Mouse (Mus musculus): ENCODE measurements at regions not wholly inside any gene's neighbourhood (a gene's known extent, or its start where the extent isn't known, plus 50 kb on each side); places are given as distances from the start of the nearest gene placed in this dataset.

DNA sequence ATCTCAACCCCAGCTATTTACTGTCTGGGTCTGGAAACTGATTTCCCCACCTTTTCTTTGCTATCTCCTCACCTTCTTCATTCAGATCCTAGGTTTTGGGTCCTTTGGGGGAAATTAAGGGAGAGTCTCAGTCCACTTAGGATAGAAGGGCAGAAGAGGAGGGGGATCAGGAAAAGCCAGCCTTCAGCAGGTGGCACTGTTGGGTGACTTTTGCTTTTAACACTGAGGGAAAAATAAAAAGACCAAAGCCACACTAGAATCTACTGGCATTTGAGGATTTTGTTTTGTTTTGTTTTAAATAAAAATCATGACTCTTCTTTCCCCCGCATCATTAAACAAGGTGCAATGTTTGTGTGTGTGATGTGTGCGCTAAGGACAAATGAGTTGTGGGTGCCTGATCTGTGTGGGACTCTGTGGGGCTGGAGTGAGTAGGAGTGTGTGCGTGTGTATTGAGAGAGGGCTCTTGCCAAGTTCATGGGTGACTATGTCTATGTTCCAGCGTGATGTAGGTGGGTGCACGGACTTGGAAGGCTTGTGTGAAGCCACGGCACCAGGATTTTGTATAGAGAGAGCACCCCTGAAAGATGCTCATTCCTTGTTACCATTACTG, 159.4 kb downstream of the Rps24 start:
- H3K27ac ChIP-seq, result no peak overlapping the region
- no peak overlapping the region for H3K4me3 ChIP-seq
- H3K9me3 ChIP-seq, result no peaks in the 10 kb centered on the region
- no peak overlapping the region for H3K4me2 ChIP-seq (replicated peaks)
- no peak for ATAC-seq (ENCODE audit: low FRiP score, low read depth)
- 0 out of 2 replicates have a peak, but pooled peaks cover 3% of the 10 kb centered on the region for H3K27me3 ChIP-seq
- H3K9ac ChIP-seq, result no peak overlapping the region; the same call in 1 of the 2 replicates
- WGBS, result 79% methylated on average over 6 of the region's 6 CpGs
- no peaks in the 10 kb centered on the region for H3K36me3 ChIP-seq
- H3K4me1 ChIP-seq, result peaks cover 29% of the 10 kb centered on the region

DNA sequence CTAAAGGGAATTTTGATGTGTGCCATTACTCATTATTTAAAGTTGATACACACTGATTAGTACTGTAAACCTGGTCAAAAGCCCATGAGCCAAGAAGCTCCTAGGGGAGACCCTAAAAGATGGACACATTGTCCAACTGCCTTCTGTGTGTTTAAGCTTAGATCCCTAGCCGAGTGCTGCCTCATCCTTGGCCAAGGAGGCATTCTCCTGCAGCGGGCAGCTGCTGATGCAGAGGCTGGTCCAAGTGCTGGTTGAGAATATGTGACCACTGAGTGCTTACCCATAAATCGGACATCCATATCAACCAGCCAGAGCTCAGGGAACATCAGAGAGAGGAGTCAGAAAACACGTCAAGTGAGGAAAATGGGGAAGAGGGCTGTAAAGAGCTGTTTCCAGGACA, 160.8 kb downstream of the Rps24 start:
- peaks cover 18% of the 10 kb centered on the region for H3K4me1 ChIP-seq
- H3K9ac ChIP-seq, result no peak overlapping the region
- no peak overlapping the region for H3K27ac ChIP-seq
- no peaks in the 10 kb centered on the region for H3K36me3 ChIP-seq
- WGBS, result 82% methylated on average over 4 of the region's 4 CpGs
- 0 out of 2 replicates have a peak, but pooled peaks cover 3% of the 10 kb centered on the region for H3K27me3 ChIP-seq
- H3K4me3 ChIP-seq, result no peak overlapping the region
- no peaks in the 10 kb centered on the region for H3K9me3 ChIP-seq
- H3K4me2 ChIP-seq (replicated peaks), result no peak overlapping the region
- no peak for ATAC-seq (ENCODE audit: low FRiP score, low read depth)

DNA sequence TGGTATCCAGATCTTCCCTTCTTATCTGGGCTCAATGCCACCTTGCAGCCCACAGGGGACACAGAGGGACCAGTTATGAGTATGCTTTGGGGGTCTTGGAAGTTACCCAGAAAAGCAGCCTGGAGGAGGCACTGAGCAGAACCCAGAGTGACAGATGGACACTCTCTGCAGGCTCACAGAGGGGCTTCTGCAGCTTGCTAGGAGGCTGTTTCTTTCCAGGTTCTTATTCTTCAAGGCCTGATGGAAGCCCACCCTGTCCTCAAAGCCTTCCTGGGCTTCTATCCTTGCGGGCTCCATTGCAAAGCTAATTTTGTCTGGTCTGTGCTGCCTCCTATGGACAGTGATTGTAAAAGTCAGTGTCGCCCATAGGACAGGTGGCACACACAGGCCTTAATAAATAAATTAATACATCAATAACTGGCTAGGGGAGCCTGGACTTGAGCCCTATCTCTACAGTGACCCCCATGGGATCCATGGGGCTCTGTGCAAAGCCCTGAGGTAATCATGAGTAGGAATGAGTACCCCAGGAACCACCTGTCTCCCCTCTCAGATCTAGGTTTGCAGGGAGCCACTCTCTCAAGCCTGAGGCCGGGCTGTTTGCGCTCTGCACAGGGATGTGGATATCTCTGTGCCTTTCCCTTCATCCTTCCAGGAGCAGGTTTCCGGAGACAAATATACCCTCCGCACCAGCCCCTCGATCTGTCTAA, 163.4 kb downstream of the Rps24 start:
- no peak for ATAC-seq (ENCODE audit: low FRiP score, low read depth)
- H3K36me3 ChIP-seq, result no peaks in the 10 kb centered on the region
- no peaks in the 10 kb centered on the region for H3K9me3 ChIP-seq
- no peak overlapping the region for H3K9ac ChIP-seq
- no peak overlapping the region for H3K4me2 ChIP-seq (replicated peaks)
- H3K4me3 ChIP-seq, result no peak overlapping the region
- WGBS, result 84% methylated on average over 7 of the region's 7 CpGs
- H3K27ac ChIP-seq, result no peak overlapping the region
- H3K27me3 ChIP-seq, result 0 out of 2 replicates have a peak, but pooled peaks cover 3% of the 10 kb centered on the region
- H3K4me1 ChIP-seq, result peaks cover 12% of the 10 kb centered on the region; the same call in 1 of the 2 replicates

DNA sequence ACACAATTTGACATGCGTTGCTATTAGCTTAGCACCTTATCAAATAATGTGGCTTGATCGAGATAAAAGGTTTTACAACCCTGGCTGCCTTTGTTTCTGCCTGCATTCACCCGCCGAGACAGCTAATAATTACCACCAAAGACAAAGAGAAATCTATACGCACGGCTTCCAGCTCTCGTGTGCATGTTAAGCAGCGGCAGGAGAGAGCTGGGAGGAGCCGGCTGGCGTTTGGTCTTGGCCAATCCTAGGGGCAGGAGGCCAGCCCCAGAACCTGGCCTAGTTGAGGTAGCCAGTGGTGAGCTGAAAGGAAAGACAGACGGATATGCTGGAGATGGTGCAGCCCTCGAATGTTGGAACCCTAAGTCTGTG, 164.0 kb downstream of the Rps24 start:
- WGBS, result 55% methylated on average over 12 of the region's 12 CpGs
- Histone ChIP-seq H3K36me3 (no peaks in the 10 kb centered on the region), H3K9ac (no peak overlapping the region), H3K27ac (no peak overlapping the region), H3K27me3 (0 out of 2 replicates have a peak, but pooled peaks cover 3% of the 10 kb centered on the region), H3K4me2 (replicated peaks) (no peak overlapping the region), H3K4me1 (peaks cover 16% of the 10 kb centered on the region; the same call in 1 of the 2 replicates), H3K4me3 (no peak overlapping the region), H3K9me3 (no peaks in the 10 kb centered on the region)
- ATAC-seq (ENCODE audit: low FRiP score, low read depth), result no peak

DNA sequence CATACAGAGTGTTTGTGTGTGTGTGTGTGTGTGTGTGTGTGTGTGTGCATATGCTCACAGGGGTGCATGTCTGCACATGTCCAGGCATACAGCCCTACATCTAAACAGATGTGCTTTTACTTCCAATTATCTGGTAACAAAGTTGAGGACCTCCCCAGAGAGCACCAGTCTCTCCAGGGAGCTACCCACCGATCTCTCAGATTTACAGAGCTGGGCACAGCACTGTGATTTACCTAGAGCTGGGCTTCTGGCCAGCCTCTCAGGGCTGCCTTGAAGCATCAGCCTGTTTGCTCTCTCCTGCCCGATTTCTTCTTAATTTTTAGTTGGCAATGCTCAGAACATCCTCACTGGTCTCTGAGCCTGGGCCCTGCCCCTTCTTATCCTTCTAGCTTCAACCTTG, 165.7 kb downstream of the Rps24 start:
- H3K4me3 ChIP-seq, result no peak overlapping the region
- 0 out of 2 replicates have a peak, but pooled peaks cover 3% of the 10 kb centered on the region for H3K27me3 ChIP-seq
- no peak overlapping the region for H3K27ac ChIP-seq
- no peaks in the 10 kb centered on the region for H3K36me3 ChIP-seq
- WGBS, result 59% methylated on average over 2 of the region's 2 CpGs
- no peaks in the 10 kb centered on the region for H3K9me3 ChIP-seq
- no peak for ATAC-seq (ENCODE audit: low FRiP score, low read depth)
- no peak overlapping the region for H3K4me2 ChIP-seq (replicated peaks)
- no peak overlapping the region for H3K9ac ChIP-seq
- H3K4me1 ChIP-seq, result 0 out of 2 replicates have a peak, but pooled peaks cover 6% of the 10 kb centered on the region

DNA sequence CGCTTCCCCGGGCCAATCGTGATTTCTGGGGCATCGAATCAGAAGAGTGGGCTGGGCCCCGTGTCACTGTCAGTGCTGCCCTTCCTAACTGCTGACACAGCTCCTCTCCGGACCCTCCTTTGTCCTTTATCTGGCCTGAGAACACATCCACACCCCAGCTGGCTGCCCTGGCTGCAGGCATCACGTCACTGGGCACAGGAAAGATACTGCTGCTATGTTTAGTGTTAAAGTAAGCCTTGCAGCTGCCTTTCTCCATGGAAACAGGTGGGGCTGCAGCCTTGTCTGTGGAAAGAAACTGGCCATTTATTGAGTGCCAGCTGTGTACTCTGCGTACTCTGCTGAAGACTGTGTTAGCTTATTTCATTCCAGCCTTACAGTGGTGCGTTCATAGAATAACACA, 168.7 kb downstream of the Rps24 start:
- Histone ChIP-seq H3K27me3 (0 out of 2 replicates have a peak, but pooled peaks cover under 1% of the 10 kb centered on the region), H3K9me3 (no peaks in the 10 kb centered on the region), H3K4me3 (no peak overlapping the region), H3K27ac (no peak overlapping the region), H3K4me1 (0 out of 2 replicates have a peak, but pooled peaks cover 6% of the 10 kb centered on the region), H3K4me2 (replicated peaks) (no peak overlapping the region), H3K36me3 (no peaks in the 10 kb centered on the region), H3K9ac (no peak overlapping the region)
- WGBS, result 73% methylated on average over 9 of the region's 9 CpGs
- no peak for ATAC-seq (ENCODE audit: low FRiP score, low read depth)

DNA sequence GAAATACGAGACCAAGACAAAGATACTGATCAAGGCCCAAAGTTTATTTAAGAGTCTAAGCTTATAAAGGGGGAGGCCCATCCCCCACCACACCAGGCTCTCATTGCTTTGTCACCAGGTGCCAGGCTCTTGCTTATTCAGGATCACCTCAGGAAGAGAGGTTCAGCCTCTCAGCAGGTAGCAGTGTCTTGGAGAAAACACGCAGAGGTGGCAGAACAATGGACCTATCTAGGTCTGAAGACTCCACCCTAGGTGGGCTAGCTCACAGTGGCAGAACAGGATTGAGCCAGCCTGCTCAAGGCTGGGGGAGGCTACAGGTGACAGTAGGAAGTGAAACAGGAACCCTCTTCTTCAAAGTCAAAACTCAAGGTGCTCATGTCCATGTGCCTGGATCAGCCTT, 174.9 kb downstream of the Rps24 start:
- no peak overlapping the region for H3K27ac ChIP-seq

DNA sequence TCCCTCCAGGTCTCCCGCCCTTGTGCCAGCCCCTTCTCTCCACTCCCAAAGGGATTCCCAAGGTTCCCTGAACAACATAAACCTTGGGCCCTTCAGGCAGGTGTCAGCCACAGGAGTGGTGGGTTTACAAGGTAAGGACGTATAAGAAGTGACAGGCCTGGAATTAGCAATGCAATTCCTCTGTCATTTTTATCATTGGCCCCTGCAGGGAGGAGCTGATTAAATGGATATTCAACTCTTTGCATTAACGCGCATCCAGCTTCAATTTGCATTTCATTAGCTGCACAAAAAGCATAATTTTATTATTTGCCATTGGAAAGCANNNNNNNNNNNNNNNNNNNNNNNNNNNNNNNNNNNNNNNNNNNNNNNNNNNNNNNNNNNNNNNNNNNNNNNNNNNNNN, 178.3 kb downstream of the Rps24 start:
- Histone ChIP-seq H3K9ac (no peak overlapping the region), H3K4me1 (no peaks in the 10 kb centered on the region), H3K9me3 (no peaks in the 10 kb centered on the region), H3K36me3 (no peaks in the 10 kb centered on the region), H3K4me2 (replicated peaks) (no peak overlapping the region), H3K27ac (no peak overlapping the region), H3K4me3 (no peak overlapping the region), H3K27me3 (no peaks in the 10 kb centered on the region)
- no peak for ATAC-seq (ENCODE audit: low FRiP score, low read depth)
- WGBS, result 81% methylated on average over 4 of the region's 4 CpGs

More for the DNA sequence above, 174.9 kb downstream of the Rps24 start:
- H3K36me3 ChIP-seq, result no peaks in the 10 kb centered on the region
- no peaks in the 10 kb centered on the region for H3K4me1 ChIP-seq
- no peaks in the 10 kb centered on the region for H3K27me3 ChIP-seq
- H3K4me3 ChIP-seq, result no peak overlapping the region
- H3K9me3 ChIP-seq, result no peaks in the 10 kb centered on the region
- 77% methylated on average over 2 of the region's 2 CpGs for WGBS
- no peak overlapping the region for H3K9ac ChIP-seq
- ATAC-seq (ENCODE audit: low FRiP score, low read depth), result no peak
- no peak overlapping the region for H3K4me2 ChIP-seq (replicated peaks)

All from limb, embryonic 13.5 days (tissue).